Mouse (Mus musculus): ENCODE data around the gene Grn. TPM values are rescaled to one million over a fixed set of nuclear protein-coding genes. Genes with fewer than 3 reads are reported as not detected.

The Grn gene
- polyA plus RNA-seq, 1 experiment from 2014 or later = 126 TPM

- Histone ChIP-seq H3K9me3 (no peaks in the 10 kb centered on the region), H3K4me3 (peak overlapping the region; percentile 47), H3K4me2 (peak overlapping the region; percentile 97), H3K27ac (no peak overlapping the region), H3K9ac (peak overlapping the region; percentile 49), H3K27me3 (peaks cover 45% of the 10 kb centered on the region), H3K4me1 (peaks cover 28% of the 10 kb centered on the region), H3K36me3 (no peaks in the 10 kb centered on the region)
- ATAC-seq (ENCODE audit: insufficient number of reproducible peaks, insufficient read depth, low FRiP score, low TSS enrichment, low read depth) = peak; percentile 17; the same call in 1 of the 2 replicates
- WGBS = 7% methylated on average over 17 of the region's 17 CpGs
Observed at GRCm38 (mm10) chr11:102393719-102394420, 36.2 kb upstream of the Grn start.

GRCm38 (mm10) chr11:102394421-102395124, 35.5 kb upstream of the Grn start:
- Histone ChIP-seq H3K4me3 (0 out of 2 replicates have a peak overlapping the region, but pooled peaks have one; percentile 5), H3K27ac (no peak overlapping the region), H3K4me2 (peak overlapping the region; percentile 97)

GRCm38 (mm10) chr11:102395250-102395649, 34.9 kb upstream of the Grn start:
- H3K9ac ChIP-seq = no peak overlapping the region
- ATAC-seq (ENCODE audit: insufficient number of reproducible peaks, insufficient read depth, low FRiP score, low TSS enrichment, low read depth) = no peak
- H3K4me2 ChIP-seq = no peak overlapping the region
- H3K9me3 ChIP-seq = no peaks in the 10 kb centered on the region
- H3K36me3 ChIP-seq = no peaks in the 10 kb centered on the region
- H3K4me3 ChIP-seq = no peak overlapping the region
- peaks cover 58% of the 10 kb centered on the region for H3K27me3 ChIP-seq
- no peak overlapping the region for H3K27ac ChIP-seq
- WGBS = 2% methylated on average over 5 of the region's 5 CpGs
- H3K4me1 ChIP-seq = peaks cover 38% of the 10 kb centered on the region

More at GRCm38 (mm10) chr11:102394421-102395124, 35.5 kb upstream of the Grn start:
- Histone ChIP-seq H3K4me1 (peaks cover 31% of the 10 kb centered on the region), H3K9ac (no peak overlapping the region), H3K36me3 (no peaks in the 10 kb centered on the region), H3K9me3 (no peaks in the 10 kb centered on the region), H3K27me3 (peaks cover 52% of the 10 kb centered on the region)
- no peak for ATAC-seq (ENCODE audit: insufficient number of reproducible peaks, insufficient read depth, low FRiP score, low TSS enrichment, low read depth)
- 69% methylated on average over 9 of the region's 9 CpGs for WGBS

- Histone ChIP-seq H3K9me3 (no peaks in the 10 kb centered on the region), H3K4me2 (no peak overlapping the region), H3K4me3 (no peak overlapping the region), H3K27ac (no peak overlapping the region), H3K9ac (no peak overlapping the region), H3K27me3 (peaks cover 68% of the 10 kb centered on the region), H3K4me1 (peaks cover 44% of the 10 kb centered on the region), H3K36me3 (no peaks in the 10 kb centered on the region)
- ATAC-seq (ENCODE audit: insufficient number of reproducible peaks, insufficient read depth, low FRiP score, low TSS enrichment, low read depth) = no peak
- 57% methylated on average over 6 of the region's 6 CpGs for WGBS
Observed at GRCm38 (mm10) chr11:102396263-102396662, 33.9 kb upstream of the Grn start.

- Histone ChIP-seq H3K9me3 (no peaks in the 10 kb centered on the region), H3K36me3 (peaks cover under 1% of the 10 kb centered on the region; the same call in 1 of the 2 replicates), H3K9ac (no peak overlapping the region), H3K4me2 (no peak overlapping the region), H3K4me1 (peaks cover 44% of the 10 kb centered on the region), H3K4me3 (no peak overlapping the region), H3K27me3 (peaks cover 73% of the 10 kb centered on the region), H3K27ac (no peak overlapping the region)
- WGBS = 78% methylated on average over 7 of the region's 7 CpGs
- ATAC-seq (ENCODE audit: insufficient number of reproducible peaks, insufficient read depth, low FRiP score, low TSS enrichment, low read depth) = no peak
Observed at GRCm38 (mm10) chr11:102396671-102397141, 33.4 kb upstream of the Grn start.

GRCm38 (mm10) chr11:102398007-102398825, 31.9 kb upstream of the Grn start:
- no peaks in the 10 kb centered on the region for H3K9me3 ChIP-seq
- 72% methylated on average over 20 of the region's 20 CpGs for WGBS
- ATAC-seq (ENCODE audit: insufficient number of reproducible peaks, insufficient read depth, low FRiP score, low TSS enrichment, low read depth) = no peak
- peaks cover 41% of the 10 kb centered on the region for H3K4me1 ChIP-seq
- H3K4me3 ChIP-seq = no peak overlapping the region
- H3K36me3 ChIP-seq = peaks cover 16% of the 10 kb centered on the region
- no peak overlapping the region for H3K9ac ChIP-seq
- H3K4me2 ChIP-seq = no peak overlapping the region
- no peak overlapping the region for H3K27ac ChIP-seq
- H3K27me3 ChIP-seq = peaks cover 83% of the 10 kb centered on the region

- peaks cover 32% of the 10 kb centered on the region for H3K4me1 ChIP-seq
- H3K36me3 ChIP-seq = peaks cover 25% of the 10 kb centered on the region
- peak overlapping the region; percentile 69 for H3K4me2 ChIP-seq
- 15% methylated on average over 15 of the region's 15 CpGs for WGBS
- peaks cover 83% of the 10 kb centered on the region for H3K27me3 ChIP-seq
- ATAC-seq (ENCODE audit: insufficient number of reproducible peaks, insufficient read depth, low FRiP score, low TSS enrichment, low read depth) = no peak
- H3K27ac ChIP-seq = no peak overlapping the region
- no peaks in the 10 kb centered on the region for H3K9me3 ChIP-seq
- peak overlapping the region; percentile 41 for H3K4me3 ChIP-seq
- H3K9ac ChIP-seq = peak overlapping the region; percentile 67
Observed at GRCm38 (mm10) chr11:102399107-102399506, 31.0 kb upstream of the Grn start.

- under 1% methylated on average over 34 of the region's 34 CpGs for WGBS
- Histone ChIP-seq H3K9ac (peak overlapping the region; percentile 67), H3K27me3 (peaks cover 77% of the 10 kb centered on the region)
Observed at GRCm38 (mm10) chr11:102399610-102400072, 30.5 kb upstream of the Grn start.

GRCm38 (mm10) chr11:102400513-102401084, 29.5 kb upstream of the Grn start:
- Histone ChIP-seq H3K27me3 (peaks cover 68% of the 10 kb centered on the region), H3K36me3 (peaks cover 36% of the 10 kb centered on the region), H3K27ac (no peak overlapping the region), H3K4me2 (no peak overlapping the region), H3K4me3 (no peak overlapping the region), H3K9ac (no peak overlapping the region), H3K9me3 (no peaks in the 10 kb centered on the region), H3K4me1 (peaks cover 33% of the 10 kb centered on the region)
- ATAC-seq (ENCODE audit: insufficient number of reproducible peaks, insufficient read depth, low FRiP score, low TSS enrichment, low read depth) = no peak
- 23% methylated on average over 12 of the region's 12 CpGs for WGBS

More at GRCm38 (mm10) chr11:102399610-102400072, 30.5 kb upstream of the Grn start:
- Histone ChIP-seq H3K4me3 (peak overlapping the region; percentile 41), H3K4me1 (peaks cover 30% of the 10 kb centered on the region), H3K9me3 (no peaks in the 10 kb centered on the region), H3K4me2 (peak overlapping the region; percentile 69), H3K27ac (no peak overlapping the region), H3K36me3 (peaks cover 30% of the 10 kb centered on the region)
- no peak for ATAC-seq (ENCODE audit: insufficient number of reproducible peaks, insufficient read depth, low FRiP score, low TSS enrichment, low read depth)

GRCm38 (mm10) chr11:102401898-102402500, 28.1 kb upstream of the Grn start:
- Histone ChIP-seq H3K27ac (no peak overlapping the region), H3K9me3 (no peaks in the 10 kb centered on the region), H3K9ac (no peak overlapping the region), H3K4me2 (no peak overlapping the region), H3K36me3 (peaks cover 36% of the 10 kb centered on the region), H3K4me1 (peaks cover 44% of the 10 kb centered on the region), H3K4me3 (no peak overlapping the region), H3K27me3 (peaks cover 57% of the 10 kb centered on the region)
- ATAC-seq (ENCODE audit: insufficient number of reproducible peaks, insufficient read depth, low FRiP score, low TSS enrichment, low read depth) = no peak
- 54% methylated on average over 12 of the region's 12 CpGs for WGBS

All from embryonic facial prominence, embryonic 13.5 days (tissue).